12 mouse cellular contexts compared by ENCODE assay signal in genomic region chr13:54298851-54299250, GRCm38 (mm10).
"Had no signal": no experiment of that assay in that cellular context is flagged by ENCODE, and none has a peak within 500 bp of the region (broad histone marks: within the 10 kb centered on the region; RNA-seq: fewer than 3 reads in every experiment).

No protein-coding gene starts in this region.

- H3K27ac ChIP-seq: left cerebral cortex, adult 2 months; limb, embryonic 10.5 days; liver, embryonic 15.5 days; lung, embryonic 15.5 days; macrophage had no signal

- H3K4me3 ChIP-seq: left cerebral cortex, adult 2 months; limb, embryonic 10.5 days; liver, embryonic 15.5 days; lung, embryonic 15.5 days had no signal

- DNase-seq: kidney, adult 18-20 months; kidney, postnatal 10 days; kidney, postnatal 4 days; lung, postnatal 14 days; right cerebral cortex, postnatal 14 days; thymus, postnatal 36 days had no signal

- H3K9ac ChIP-seq: liver, embryonic 15.5 days; lung, embryonic 15.5 days had no signal

- H3K9me3 ChIP-seq: limb, embryonic 10.5 days; liver, embryonic 15.5 days; lung, embryonic 15.5 days had no signal

- H3K27me3 ChIP-seq: lung, embryonic 15.5 days had no signal

- H3K36me3 ChIP-seq: limb, embryonic 10.5 days; liver, embryonic 15.5 days; lung, embryonic 15.5 days had no signal

- H3K4me2 ChIP-seq: liver, embryonic 11.5 days; liver, embryonic 15.5 days; lung, embryonic 15.5 days had no signal
